Mouse (Mus musculus) adrenal gland, postnatal 25 days (tissue): ENCODE results near the gene Ctxn2. TPM values are rescaled to one million over a fixed set of nuclear protein-coding genes. Genes with fewer than 3 reads are reported as not detected.

Source experiments
- DNase-seq: peaks from one replicate; pipeline ENCODE4 v3.0.0; 2021; ENCODE audit warnings: mixed read lengths
- total RNA-seq: library from RNA; stranded (reverse); gene quantifications from 2 replicates; pipeline ENCODE4 v1.2.3, GENCODE M21; 2021

Ctxn2 gene
- total RNA-seq, 1 experiment from 2014 or later, result not detected

- DNase-seq, result no peak
These were observed 60.3 kb downstream of the Ctxn2 start for GRCm38 (mm10) chr2:125196771-125197170.

Other genes with a start within 250 kb of the Ctxn2 start
- gene Slc24a5, start 68.6 kb upstream of the Ctxn2 start, total RNA-seq, result not detected in 2 replicates
- gene Myef2, start 13.0 kb upstream of the Ctxn2 start, total RNA-seq, result 28.9 and 29.5 TPM in 2 replicates
- gene Slc12a1, start 15.8 kb downstream of the Ctxn2 start, total RNA-seq, result not detected in 2 replicates
- 24.5 and 33.5 TPM in 2 replicates for gene Dut, start 110.5 kb downstream of the Ctxn2 start, total RNA-seq